Mouse (Mus musculus) left cerebral cortex, adult 11 months (tissue): ENCODE data around the gene Styx.
A peak's percentile ranks its signal among the peaks of the same experiment; 100 is the strongest.
"Not testable (repeated sequence)": the region's sequence is repeated elsewhere in the genome, so short reads cannot be mapped to it uniquely, and the experiment has no call there.

Source experiments
- DNase-seq: peaks from one replicate; pipeline ENCODE4 v3.0.0; 2022; ENCODE audit warnings: low spot score

Gene Styx

DNA sequence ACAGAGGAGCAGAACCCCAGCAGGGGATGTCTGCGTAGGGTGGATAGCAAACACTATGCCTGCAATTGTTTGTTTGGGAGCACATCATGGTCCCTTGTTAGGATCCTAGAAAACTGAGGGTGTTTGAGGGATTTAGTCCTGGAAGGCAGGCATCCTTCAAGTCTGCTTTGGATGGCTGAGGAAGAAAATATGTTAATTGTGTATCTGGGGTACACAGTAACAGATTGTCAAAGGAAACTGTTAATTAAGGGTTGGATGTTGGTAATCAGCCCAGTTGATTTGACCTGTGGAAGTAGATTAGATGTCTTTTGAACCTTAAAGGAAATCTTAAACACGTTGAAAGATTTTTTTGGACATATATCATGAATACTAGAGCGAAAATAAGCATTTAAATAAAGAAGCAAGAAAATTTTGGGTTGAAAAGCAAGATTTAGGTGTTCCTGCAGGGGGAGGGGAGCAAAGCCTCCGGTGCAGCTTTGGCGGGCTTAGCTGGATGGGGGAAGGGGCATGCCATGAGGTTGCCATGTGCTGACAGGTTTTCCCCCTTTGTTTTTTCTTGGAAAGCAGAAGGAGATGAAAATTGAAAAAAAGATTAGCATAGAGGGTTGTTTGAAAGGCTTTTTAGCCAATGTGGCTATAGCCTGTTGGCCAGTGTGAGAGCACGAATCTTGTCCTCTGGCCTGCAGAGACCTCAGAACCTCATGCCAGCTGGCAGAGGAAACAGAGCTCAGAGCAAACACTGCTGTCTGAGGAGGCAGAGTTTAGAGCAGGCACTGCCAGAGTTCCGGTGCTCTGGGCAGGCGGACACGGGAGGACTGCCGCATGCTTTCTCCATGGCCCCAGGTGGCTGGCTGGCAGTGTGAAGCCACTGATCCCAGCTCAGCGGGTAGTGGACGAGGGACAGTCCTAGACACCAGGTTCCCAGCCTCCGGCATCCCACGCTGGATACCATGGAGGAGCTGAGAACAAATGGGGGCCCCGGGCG lies 13.6 kb downstream of the Styx start:
- DNase-seq: no peak

- DNase-seq: no peak
Measured at GRCm38 (mm10) chr14:45365196-45365587, 14.3 kb downstream of the Styx start.

GRCm38 (mm10) chr14:45378771-45379170 lies 27.9 kb downstream of the Styx start:
- no peak for DNase-seq

DNA sequence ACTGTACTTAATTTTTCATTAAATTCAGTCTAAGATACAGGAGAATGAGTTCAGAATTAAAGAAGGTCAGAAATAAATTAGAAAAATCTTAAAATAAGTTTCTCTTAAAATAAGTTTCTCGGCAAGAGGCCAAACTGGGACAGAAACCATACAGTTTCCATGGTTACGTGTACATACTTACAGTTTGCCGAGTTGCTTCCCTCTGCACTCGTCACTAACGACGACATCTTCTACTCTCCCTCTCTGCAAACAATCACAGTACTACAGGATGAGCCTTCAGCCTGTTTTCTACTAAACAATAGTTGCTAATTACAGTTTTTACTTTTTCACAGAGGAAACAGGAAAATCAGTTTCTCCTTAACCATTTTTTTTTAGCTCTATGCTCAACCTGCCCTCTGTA lies 29.9 kb downstream of the Styx start:
- no peak for DNase-seq

DNA sequence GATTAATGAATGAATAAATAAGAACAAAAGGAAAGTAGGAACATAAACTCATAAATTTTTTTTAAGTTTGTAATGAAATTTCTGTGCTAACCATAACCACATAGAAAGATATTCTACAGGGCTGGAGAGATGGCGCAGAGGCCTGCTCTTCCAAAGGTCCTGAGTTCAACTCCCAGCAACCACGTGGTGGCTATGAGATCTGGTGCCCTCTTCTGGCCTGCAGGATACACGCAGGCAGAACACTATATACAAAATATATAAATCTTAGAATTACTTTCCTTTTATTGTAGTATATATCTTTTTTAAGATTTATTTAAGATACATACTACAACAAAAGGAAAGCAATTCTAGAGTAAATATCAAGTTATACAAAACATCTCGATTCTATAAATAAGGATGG lies 32.0 kb downstream of the Styx start:
- no peak for DNase-seq

GRCm38 (mm10) chr14:45385596-45385995 lies 34.7 kb downstream of the Styx start:
- DNase-seq: no peak

GRCm38 (mm10) chr14:45387480-45387879 lies 36.6 kb downstream of the Styx start:
- DNase-seq: no peak

DNA sequence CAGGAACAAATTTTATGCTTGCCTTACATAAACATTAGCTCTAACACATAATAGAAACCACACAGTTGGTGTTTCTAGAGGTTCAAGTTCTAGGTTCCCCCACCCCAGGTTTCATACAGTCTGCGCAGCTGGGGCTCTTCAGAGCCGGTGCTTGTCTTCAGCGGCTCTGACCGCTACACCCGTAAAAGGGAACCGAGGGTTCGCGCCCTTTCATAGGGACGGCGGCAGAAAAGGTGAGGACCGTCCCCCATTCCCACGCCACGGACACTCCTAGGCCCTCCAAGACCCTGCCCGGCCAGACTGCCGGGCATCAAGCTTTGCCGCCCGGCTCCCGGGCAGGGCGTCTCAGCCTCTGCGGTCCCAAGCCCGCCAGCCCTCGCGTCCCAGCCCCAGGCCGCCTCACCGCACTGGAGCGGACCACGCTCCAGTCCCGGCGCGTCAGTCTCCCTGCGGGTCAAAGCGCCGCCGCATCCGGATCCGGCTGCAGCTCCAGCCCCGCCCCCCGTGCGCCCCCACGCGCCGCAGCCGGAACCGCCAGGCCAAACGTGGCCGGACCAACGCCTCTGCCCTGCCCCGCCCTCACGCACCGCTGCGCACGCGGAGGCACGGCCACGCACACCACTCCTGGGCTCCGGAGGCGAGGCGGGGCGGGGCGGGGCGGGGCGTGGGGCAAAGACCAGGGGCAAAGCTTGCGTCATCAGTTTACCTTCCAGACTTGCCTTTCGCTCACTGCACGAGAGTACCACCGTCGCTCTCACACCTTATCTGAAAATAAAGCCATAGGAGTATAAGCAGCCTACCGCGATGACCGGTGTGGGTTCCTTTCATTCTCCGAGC lies 37.7 kb downstream of the Styx start:
- DNase-seq: peak; percentile 81

DNA sequence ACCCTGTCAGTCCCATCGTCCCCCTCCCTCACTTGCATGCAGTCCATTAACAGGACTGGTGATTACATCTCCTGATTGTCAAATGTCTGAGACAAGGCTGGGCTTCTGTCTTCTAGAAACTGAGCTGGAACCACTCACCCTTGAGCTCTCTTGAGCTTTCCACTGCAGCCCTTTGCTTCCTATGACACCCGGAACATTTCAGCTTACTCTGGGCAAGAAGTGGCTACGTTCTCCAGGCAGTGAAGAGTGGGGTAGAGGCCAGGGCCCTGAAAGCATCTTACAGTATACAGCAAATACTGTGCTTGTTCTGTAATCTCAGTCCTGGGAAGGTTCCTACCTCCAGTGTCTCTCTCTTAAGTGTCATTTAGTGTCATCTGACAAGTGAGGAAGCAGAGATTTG lies 38.3 kb downstream of the Styx start:
- DNase-seq: no peak

- DNase-seq: no peak
Measured at GRCm38 (mm10) chr14:45399836-45400235, 48.9 kb downstream of the Styx start.

DNA sequence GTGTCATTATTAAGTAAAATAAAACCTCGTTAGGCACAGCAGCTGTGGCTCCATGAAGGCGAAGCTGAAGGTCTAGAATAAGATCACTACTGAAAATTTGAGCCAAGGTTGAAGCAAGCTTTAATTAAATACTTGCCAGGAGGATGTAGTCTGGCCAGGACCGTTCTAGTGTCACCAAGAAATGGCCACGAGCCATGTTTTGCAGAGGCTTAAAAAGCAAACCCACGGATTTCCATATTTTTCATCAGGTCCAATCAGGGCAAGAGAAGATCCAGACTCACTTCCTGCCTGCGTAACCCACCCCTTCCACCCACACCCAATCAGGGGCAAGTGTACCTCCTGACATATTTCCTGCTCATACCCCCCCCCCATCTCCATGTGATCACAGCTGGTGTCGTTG lies 52.8 kb downstream of the Styx start:
- DNase-seq: no peak

DNA sequence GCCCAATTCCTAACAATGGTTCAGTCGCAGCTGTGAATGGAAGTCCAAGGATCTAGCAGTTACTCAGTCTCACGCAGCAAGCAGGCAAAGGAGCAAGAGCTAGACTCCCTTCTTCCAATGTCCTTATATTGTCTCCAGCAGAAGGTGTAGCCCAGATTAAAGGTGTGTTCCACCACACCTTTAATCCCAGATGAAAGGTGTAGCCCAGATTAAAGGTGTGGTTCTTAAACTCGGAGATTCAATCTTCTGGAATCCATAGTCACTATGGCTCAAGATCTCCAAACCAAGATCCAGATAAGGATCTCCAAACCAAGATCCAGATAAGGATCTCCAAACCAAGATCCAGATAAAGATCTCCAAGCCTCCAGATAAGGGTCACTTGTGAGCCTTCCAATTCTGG lies 53.9 kb downstream of the Styx start, which contains the start of gene Gnpnat1:
Gnpnat1 (minus strand) TSS at position 101 of the 400 bp plus-strand sequence.
- DNase-seq: not testable (repeated sequence)

GRCm38 (mm10) chr14:45416265-45416664 lies 65.4 kb downstream of the Styx start:
- no peak for DNase-seq

DNA sequence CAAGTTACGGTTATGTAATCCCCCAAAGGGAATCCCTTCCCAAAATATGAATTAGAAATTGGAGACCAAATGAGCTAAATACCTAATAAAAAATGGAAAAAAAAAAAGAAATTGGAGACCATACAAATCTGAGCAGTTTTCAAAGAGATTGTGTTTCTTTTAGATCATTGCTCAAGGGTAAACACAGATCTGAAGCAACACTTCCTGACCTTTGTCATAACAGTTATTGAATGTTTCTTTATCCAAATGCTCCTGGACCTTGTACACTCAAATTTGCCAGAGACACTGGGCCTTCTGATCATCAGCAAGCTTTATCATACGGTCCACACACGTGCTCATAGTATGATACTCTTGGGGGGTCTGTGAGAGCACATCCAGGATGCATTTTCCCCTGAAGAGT lies 67.7 kb downstream of the Styx start:
- no peak for DNase-seq

DNA sequence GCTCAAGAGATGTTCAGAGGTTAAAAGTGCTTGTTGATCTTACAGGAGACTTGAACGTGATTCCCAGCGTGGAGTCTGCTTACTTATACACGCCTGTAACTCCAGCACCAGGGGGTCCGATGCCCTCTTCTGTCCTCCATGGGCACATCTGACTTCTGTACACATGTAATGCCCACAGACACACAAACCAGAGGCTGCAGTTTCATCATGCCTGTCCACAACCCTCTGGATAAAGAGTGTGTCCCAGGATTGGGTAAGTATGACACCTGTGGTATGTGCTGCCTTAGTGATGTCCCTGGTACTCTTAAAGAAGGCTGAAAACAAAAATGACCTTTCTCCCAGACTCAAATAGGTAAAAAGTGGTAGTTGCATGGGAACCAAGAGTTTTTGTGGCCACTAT lies 68.4 kb downstream of the Styx start:
- DNase-seq: no peak

- DNase-seq: peak; percentile 35
Measured at GRCm38 (mm10) chr14:45422371-45422770, 71.5 kb downstream of the Styx start.

GRCm38 (mm10) chr14:45423220-45423619 lies 72.3 kb downstream of the Styx start:
- DNase-seq: peak; percentile 15

- no peak for DNase-seq
Measured at GRCm38 (mm10) chr14:45430066-45430842, 79.4 kb downstream of the Styx start.

DNA sequence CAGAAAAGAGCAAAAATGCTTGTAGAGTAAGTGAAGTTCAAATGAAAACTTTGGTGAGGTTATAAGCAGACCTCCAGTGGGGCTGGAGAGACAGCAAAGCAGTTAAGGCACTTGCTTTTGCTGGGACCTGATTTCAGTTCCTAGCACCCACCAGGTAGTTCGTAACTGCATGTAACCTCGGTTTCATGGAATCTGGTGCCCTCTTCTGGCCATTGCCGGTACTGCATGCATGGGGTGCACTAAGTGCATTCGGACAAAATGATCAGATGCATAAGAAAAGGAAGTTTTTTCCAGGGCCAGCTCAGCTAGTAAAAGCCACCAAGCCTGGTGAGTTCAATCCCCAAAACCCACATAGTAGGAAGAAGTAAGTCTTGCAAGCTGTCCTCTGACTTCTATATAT lies 81.1 kb downstream of the Styx start:
- DNase-seq: no peak

- no peak for DNase-seq
Measured at GRCm38 (mm10) chr14:45434220-45434619, 83.3 kb downstream of the Styx start.

GRCm38 (mm10) chr14:45438250-45438930 lies 87.5 kb downstream of the Styx start:
- no peak for DNase-seq

DNA sequence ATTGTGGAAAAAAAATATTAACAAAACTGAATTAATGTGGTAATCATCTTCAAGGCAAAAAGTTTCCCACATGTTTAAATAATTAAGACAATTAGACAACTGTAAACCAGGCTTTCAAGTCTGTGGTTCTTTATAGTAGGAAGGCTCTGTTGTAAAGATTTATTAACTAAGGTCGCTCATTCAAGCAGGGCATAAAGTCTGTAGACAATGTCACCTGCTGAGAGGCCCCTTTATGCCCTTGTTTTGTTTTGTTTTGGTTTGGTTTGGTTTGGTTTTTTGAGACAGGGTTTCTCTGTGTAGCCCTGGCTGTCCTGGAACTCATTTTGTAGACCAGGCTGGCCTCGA lies 88.0 kb downstream of the Styx start:
- no peak for DNase-seq
